Mouse (Mus musculus): ENCODE results near the gene Tbc1d22b. TPM values are rescaled to one million over a fixed set of nuclear protein-coding genes. Genes with fewer than 3 reads are reported as not detected.
"Not testable (repeated sequence)": the region's sequence is repeated elsewhere in the genome, so short reads cannot be mapped to it uniquely, and the experiment has no call there.

Gene Tbc1d22b
- total RNA-seq, 2 experiments from 2014 or later = 10.4 to 11.9 TPM

DNA sequence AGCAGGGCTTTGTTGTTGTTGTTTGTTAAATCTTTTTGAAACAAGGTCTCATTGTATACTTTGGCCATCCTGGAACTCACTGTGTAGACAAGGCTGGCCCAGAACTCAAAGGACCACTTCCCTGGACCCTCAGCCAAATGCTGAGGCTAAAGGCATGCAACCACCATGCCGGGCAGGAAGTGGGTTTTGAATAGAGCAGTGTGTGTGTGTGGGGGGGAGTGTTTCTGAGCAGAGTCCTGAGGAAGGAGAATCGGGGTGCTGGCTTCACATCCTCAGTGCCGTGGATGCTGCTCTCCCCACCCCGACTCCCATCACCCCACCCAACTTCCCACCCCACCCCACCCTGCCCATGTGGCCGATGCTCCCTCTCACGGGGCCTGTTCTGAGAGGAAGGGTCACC is 35.9 kb downstream of the Tbc1d22b start:
- no peak for DNase-seq
- Histone ChIP-seq H3K4me3 (no peak overlapping the region), H3K27ac (no peak overlapping the region)
- TF ChIP-seq CTCF (IDR thresholded peaks at IDR 0.05) = no peak
- intact Hi-C loops (cut with DNase I) = no loop called here

DNA sequence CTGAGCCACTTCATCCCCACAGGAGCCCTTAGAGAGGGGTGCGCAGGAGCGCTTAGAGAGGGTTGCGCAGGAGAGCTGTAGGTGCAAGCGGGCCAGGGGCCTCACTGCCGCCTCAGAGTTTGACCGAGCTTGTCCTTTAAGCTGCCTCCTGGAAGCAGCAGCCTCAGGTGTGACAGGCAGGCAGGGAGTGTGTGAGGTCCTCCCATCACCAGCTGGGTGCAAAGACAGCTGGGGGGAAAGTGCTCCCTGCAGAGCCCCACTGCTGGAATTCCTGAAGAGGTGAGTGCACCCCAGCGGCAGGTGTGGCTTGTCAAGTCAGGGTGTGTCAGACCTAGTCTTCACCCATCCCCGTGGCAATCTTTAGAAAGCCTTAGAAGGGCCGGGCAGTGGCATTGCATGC is 37.3 kb downstream of the Tbc1d22b start:
- DNase-seq = no peak
- intact Hi-C loops (cut with DNase I) = no loop called here
- Histone ChIP-seq H3K4me3 (no peak overlapping the region), H3K27ac (no peak overlapping the region)
- no peak for TF ChIP-seq CTCF (IDR thresholded peaks at IDR 0.05)

DNA sequence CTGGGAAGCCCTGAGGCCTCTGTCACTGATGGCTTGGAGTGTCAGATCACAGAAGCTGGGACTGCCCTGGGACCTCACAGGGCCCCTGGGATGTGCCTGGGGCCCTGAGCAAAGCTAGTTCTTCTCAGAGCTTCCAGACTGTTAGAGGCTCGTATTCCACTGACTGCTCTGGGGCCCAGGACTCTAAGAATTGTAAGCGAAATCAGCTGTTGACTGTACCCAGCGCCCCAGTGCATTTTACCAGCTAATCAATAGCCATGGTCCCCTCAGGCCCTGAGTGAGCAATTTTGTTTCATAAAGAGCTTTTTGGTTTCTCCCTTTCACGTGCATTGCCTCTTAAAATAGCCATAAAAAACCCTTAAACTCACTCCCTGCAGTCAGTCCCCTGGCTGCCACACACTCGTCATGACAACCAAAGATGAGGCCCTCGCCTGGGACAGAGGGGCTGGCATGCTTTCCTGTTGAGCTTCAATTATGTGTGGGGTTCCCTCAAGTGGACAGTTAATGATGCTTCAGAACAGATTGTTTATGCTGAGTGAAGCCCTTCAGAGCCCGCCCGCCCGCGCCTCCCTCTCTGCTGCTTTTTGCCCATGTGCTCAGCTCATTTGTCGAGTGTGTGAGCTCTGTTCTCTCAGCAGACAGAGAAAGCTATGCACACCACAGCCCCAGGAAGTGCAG is 39.8 kb downstream of the Tbc1d22b start:
- no peak for TF ChIP-seq CTCF (IDR thresholded peaks at IDR 0.05)
- intact Hi-C loops (cut with DNase I) = no loop called here
- H3K4me3 ChIP-seq = no peak overlapping the region
- DNase-seq = no peak
- H3K27ac ChIP-seq = no peak overlapping the region

DNA sequence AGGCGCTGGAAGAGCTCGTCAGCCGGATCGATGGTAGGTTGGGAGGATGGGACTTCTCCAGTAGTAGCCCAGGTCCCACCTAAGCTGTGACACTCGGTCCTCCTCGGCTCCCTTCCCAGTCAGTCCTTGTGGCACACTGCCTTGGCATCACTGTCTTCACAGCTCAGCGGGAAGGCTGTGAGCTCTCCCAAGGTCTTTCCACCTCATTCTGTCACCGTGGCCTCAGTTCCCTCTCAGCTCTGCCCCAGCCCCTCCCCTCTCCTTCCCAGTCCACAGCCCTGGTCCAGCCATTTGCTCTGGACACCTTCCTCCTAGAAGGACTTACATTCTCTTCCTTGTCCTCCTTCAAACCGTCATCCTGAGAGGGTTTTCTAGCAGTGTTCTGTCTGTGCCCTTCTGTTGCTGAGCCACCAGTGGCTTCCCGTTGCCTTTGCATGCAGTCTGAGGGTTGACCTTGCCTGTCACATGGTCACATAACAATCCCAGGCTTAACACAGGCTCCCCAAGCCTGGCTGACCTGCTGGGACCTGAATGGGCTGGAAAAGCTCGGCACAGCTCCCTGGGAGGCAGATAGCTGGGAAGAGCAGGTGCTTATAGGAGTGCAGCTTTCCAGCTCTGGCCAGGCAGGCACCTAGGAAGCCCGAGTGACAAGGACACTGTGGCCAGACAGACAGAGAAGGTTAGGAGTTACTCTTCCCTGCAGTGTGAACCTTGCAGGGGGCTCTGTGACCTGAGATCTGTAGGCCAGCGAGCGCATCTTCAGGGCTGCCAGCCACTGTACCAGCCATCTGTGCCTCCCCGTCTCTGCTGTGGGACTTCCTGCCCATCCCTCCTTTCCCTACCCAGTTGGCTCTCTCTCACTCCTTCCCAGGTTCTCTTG is 46.5 kb downstream of the Tbc1d22b start:
- Histone ChIP-seq H3K27ac (no peak overlapping the region), H3K4me3 (no peak overlapping the region)
- intact Hi-C loops (cut with DNase I) = no loop called here
- no peak for DNase-seq
- TF ChIP-seq CTCF (IDR thresholded peaks at IDR 0.05) = no peak

DNA sequence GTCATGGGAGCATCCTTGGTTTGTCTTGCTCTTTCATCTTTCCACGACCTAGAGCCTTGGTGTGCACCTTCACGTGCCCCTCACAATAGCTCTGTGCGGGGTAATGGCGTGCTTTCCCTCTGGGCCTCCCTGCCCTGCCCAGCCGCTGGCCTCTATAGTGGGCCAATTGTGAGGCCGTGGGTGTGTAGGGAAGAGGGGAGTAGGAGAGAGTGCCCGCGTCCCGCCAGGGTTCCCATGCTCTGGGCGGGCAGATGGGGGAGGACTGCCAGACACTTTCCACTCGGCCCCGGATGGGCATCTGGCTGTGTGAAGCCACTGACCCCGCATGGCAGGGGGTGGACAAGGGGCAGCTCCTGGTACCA is 47.2 kb downstream of the Tbc1d22b start:
- no peak overlapping the region for H3K27ac ChIP-seq
- no peak for TF ChIP-seq CTCF (IDR thresholded peaks at IDR 0.05)

DNA sequence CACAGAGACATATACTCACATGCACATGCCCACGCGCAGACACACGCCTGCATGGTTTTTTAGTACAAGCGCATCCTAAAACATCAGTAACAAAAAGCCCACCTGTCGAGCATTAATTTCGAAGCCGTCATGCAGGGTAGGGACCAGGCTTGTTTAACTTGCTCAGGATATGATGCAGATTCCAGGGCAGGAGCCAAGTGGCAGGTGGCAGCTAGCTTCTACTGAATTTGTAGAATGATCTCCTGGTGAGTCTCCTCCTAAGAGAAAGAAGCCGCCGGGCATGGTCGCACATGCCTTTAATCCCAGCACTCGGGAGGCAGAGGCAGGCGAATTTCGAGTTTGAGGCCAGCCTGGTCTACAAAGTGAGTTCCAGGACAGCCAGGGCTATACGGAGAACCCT is 49.5 kb downstream of the Tbc1d22b start:
- TF ChIP-seq CTCF (IDR thresholded peaks at IDR 0.05) = no peak
- H3K27ac ChIP-seq = no peak overlapping the region
- intact Hi-C loops (cut with DNase I) = no loop called here
- H3K4me3 ChIP-seq = no peak overlapping the region
- no peak for DNase-seq

More for the DNA sequence above, 47.2 kb downstream of the Tbc1d22b start:
- DNase-seq = no peak
- intact Hi-C loops (cut with DNase I) = no loop called here
- no peak overlapping the region for H3K4me3 ChIP-seq

- H3K27ac ChIP-seq = no peak overlapping the region
- H3K4me3 ChIP-seq = no peak overlapping the region
- intact Hi-C loops (cut with DNase I) = no loop called here
- TF ChIP-seq CTCF (IDR thresholded peaks at IDR 0.05) = no peak
- no peak for DNase-seq
These were observed 50.0 kb downstream of the Tbc1d22b start for GRCm38 (mm10) chr17:29599537-29599936.

DNA sequence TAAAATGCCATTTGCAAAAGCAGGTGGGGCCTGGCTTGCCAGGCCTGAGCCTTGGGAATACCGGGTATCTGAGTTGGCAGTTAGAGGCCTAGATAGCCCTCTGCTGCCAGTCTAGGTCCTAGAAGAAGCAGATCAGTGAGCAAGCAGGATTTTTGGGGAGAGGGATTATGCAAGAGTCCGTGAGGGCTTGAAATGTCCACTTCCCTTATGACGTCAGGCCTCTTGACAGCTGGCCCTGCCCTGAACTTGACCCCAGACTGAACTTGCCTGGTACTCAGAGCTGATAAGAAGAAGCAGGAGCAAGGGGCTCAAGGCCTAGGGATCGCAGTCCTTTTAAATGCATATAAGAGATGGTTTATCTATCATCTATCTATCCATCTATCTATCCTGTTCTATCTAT is 51.8 kb downstream of the Tbc1d22b start:
- Histone ChIP-seq H3K4me3 (no peak overlapping the region), H3K27ac (no peak overlapping the region)
- intact Hi-C loops (cut with DNase I) = loop anchor here (5.0 to 10.0 kb wide), 2 partner anchors 173 to 281 kb away; no protein-coding TSS in a partner anchor
- DNase-seq = no peak
- no peak for TF ChIP-seq CTCF (IDR thresholded peaks at IDR 0.05)

DNA sequence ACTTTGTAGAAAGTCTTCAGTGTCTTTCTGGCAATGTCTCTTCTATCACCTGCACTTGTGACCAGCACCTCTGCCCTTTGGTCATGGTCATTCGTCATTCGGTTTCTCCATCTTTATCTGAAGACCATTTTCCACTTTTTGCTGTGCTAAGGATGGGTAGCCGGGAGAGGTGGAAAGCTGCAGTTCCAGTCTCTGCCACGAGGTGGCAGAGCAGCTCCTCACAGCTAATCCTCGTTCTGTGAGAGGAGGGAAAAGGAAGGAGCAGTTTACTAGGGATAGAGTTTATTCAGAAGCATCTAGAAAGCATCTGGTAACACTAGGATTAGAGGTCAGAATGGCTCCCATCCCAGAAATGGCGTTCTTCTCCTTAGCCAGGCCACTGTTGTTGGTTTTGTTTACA is 53.7 kb downstream of the Tbc1d22b start:
- peak; percentile 82 for DNase-seq
- intact Hi-C loops (cut with DNase I) = loop anchor here (5.0 to 10.0 kb wide), 2 partner anchors 172 to 279 kb away; no protein-coding TSS in a partner anchor
- Histone ChIP-seq H3K4me3 (no peak overlapping the region), H3K27ac (no peak overlapping the region)
- TF ChIP-seq CTCF (IDR thresholded peaks at IDR 0.05) = peak; percentile 100; the same call in 1 of the 2 replicates

DNA sequence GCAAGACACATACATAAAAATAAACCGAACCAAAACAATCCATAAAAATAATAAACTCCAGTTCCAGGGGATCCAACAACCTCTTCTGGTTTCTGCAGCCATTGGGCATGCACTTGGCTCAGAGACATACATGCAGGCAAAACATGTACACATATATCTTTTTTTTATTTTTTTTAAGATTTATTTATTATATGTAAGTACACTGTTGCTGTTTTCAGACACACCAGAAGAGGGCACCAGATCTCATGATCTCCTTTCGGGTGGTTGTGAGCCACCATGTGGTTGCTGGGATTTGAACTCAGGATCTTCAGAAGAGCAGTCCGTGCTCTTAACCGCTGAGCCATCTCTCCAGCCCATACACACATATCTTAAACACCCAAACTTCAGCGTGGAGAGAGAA is 63.9 kb downstream of the Tbc1d22b start:
- intact Hi-C loops (cut with DNase I); DNase-seq; H3K27ac ChIP-seq; H3K4me3 ChIP-seq: not testable (repeated sequence)
- peak; percentile 39; the same call in 1 of the 2 replicates for TF ChIP-seq CTCF (IDR thresholded peaks at IDR 0.05)

GRCm38 (mm10) chr17:29614115-29615023 is 64.8 kb downstream of the Tbc1d22b start, which contains the start of the genes Rnf8 and Gm28043:
Gene Rnf8 (plus strand): TSS chr17:29614790.
Gene Gm28043 (plus strand): TSS chr17:29614876.
- Histone ChIP-seq H3K27ac (peak within 1 kb of the TSS; percentile 97), H3K4me3 (peak within 1 kb of the TSS; percentile 93)
- DNase-seq = peak; percentile 97
- intact Hi-C loops (cut with DNase I) = no loop called here
- TF ChIP-seq CTCF (IDR thresholded peaks at IDR 0.05) = peak; percentile 73

DNA sequence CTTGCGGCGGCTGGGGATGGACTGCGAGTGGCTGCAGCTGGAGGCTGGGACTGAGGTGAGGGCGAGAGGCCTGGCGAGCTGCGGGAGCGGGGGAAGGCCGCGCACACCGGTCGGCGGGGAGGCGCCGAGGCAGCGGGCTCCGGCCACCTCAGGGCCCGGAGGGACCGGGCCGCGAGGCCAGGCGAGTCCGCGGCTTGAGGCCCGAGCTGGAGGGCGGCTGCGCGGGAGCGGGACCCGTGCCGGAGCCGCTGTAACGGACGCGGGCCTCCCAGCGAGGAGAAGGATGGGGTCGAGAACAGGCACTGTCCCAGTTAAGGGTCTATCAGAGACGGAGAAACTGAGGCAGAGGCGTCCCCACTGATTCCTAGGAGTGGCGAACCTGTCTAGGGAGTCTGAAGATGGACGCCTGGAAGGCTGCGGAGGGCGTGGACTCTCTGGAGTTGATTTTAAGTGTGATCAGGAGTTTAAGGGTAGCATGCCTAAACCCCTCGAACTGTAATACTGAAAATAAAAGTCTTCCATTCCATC is 65.5 kb downstream of the Tbc1d22b start:
- intact Hi-C loops (cut with DNase I) = no loop called here
- no peak for TF ChIP-seq CTCF (IDR thresholded peaks at IDR 0.05)
- no peak for DNase-seq
- Histone ChIP-seq H3K27ac (peak overlapping the region; percentile 97), H3K4me3 (peak overlapping the region; percentile 93)

Measured in gastrocnemius, adult 2 months (tissue).